Mouse (Mus musculus) ZHBTc4 (cell line): ENCODE measurements around the gene Ppp1r3f.

Experiments
- DNase-seq: peaks from one replicate; pipeline ENCODE4 v3.0.0-alpha.2; 2011; ENCODE audit warnings: low read depth, low spot score

Gene Ppp1r3f

DNA sequence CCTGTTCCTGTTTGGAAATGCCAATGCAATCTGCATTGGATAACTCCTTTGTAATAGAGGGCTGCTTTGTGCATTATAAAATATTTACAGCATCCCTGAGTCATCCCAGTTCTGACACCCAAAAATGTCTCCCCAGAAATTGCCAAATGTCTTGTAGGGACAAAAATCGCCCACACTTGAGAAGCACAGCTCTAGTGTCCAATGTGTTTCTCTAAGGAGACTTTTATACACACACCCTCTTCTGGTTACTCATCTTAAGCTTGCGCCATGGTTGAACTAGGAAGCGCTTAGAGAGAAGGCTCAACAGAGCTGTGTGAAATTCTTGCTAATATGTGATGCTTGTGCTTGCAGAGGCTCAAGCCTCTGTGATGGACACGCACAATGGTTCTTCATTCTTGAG lies 20.6 kb downstream of the Ppp1r3f start:
- no peak for DNase-seq

DNA sequence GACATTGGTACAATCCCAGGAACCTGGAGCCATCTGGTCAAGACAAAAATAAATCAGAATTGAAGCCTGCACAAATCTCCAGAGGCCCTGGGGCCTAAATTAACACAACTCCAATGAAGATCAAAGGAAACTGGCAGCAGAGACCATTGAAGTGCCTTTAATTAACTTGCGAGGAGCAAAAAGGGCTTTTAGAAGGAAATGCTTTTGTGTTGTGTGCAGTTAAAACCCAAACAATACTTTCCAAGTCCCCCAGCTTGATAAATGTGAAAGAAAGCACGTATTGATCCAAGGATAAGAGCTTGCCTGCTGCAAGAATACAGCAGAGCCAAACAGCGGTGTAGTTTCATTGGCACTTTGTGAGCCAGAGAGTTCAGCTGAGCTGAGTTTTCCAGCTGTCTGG lies 49.1 kb downstream of the Ppp1r3f start:
- DNase-seq, result no peak
